Mouse (Mus musculus) ES-E14 (cell line): ENCODE measurements around the gene U90926. TPM values are rescaled to one million over a fixed set of nuclear protein-coding genes. Genes with fewer than 3 reads are reported as not detected.

ENCODE experiments used
- DNase-seq: peaks from one replicate; pipeline ENCODE4 v3.0.0-alpha.2; 2013; ENCODE audit warnings: low read depth, low spot score
- H3K27ac ChIP-seq: 2 replicates; pipeline ENCODE4 v1.5.1; 2012; ENCODE audit warnings: low read depth, mild to moderate bottlenecking, low read length, moderate library complexity, mixed read lengths; ENCODE audit not compliant: poor library complexity, insufficient read depth, severe bottlenecking
- H3K36me3 ChIP-seq: 2 replicates; pipeline ENCODE4 v1.6.1; 2012; ENCODE audit warnings: mild to moderate bottlenecking, low read length, moderate library complexity, mixed read lengths; ENCODE audit not compliant: control insufficient read depth, poor library complexity, insufficient read depth, severe bottlenecking
- H3K4me1 ChIP-seq, 2 experiments: fragments of 150-350 bp in 1 of 2; sonication (generic) in 1 of 2; 2 replicates each; pipeline ENCODE4 v1.6.1; 2012; ENCODE audit warnings: low read length in 2 of 2, mild to moderate bottlenecking in 1 of 2, mixed read lengths in 1 of 2; ENCODE audit not compliant: control insufficient read depth in 2 of 2, insufficient read depth in 2 of 2, poor library complexity in 1 of 2
- H3K4me3 ChIP-seq, 2 experiments: fragments of 150-350 bp in 1 of 2; sonication (generic) in 1 of 2; 2 replicates each; pipeline ENCODE4 v1.5.1; 2012; ENCODE audit warnings: low read length in 2 of 2, low read depth in 1 of 2, mild to moderate bottlenecking in 1 of 2, mixed read lengths in 1 of 2; ENCODE audit not compliant: insufficient read depth in 1 of 2, poor library complexity in 1 of 2, severe bottlenecking in 1 of 2
- H3K9ac ChIP-seq: 2 replicates; pipeline ENCODE4 v1.6.1; 2012; ENCODE audit warnings: low read depth, mild to moderate bottlenecking, low read length, mixed read lengths; ENCODE audit not compliant: poor library complexity, insufficient read depth, severe bottlenecking
- H3K9me3 ChIP-seq: fragments of 150-350 bp; sonication (generic); 2 replicates; pipeline ENCODE4 v1.6.1; 2012; ENCODE audit warnings: low read depth, mild to moderate bottlenecking, low read length; ENCODE audit not compliant: control insufficient read depth, insufficient read depth
- CHD2 ChIP-seq: IDR thresholded peaks from 2 replicates; pipeline ENCODE4 v1.6.1; 2014; ENCODE audit warnings: mild to moderate bottlenecking, low read depth, low read length, inconsistent platforms
- HCFC1 ChIP-seq: IDR thresholded peaks from 2 replicates; pipeline ENCODE4 v1.6.1; 2012; ENCODE audit warnings: low read length, inconsistent platforms, borderline replicate concordance; ENCODE audit not compliant: insufficient read depth
- MAFK ChIP-seq: IDR thresholded peaks from 2 replicates; pipeline ENCODE4 v1.6.1; 2014; ENCODE audit warnings: mild to moderate bottlenecking, low read depth, low read length, inconsistent platforms; ENCODE audit not compliant: insufficient read depth
- ZC3H11A ChIP-seq: IDR thresholded peaks from 2 replicates; pipeline ENCODE4 v1.6.1; 2012; ENCODE audit warnings: low read depth, mild to moderate bottlenecking, inconsistent platforms, low read length, borderline replicate concordance
- ZNF384 ChIP-seq: IDR thresholded peaks from 2 replicates; pipeline ENCODE4 v1.6.1; 2012; ENCODE audit warnings: low read depth, low read length, inconsistent platforms
- in situ Hi-C, 2 experiments: fragments of 600-800 bp; cut with MboI; formaldehyde crosslinking; loops; one replicate each; pipeline ENCODE4 v1.15.1; 2025; ENCODE audit warnings: low sequenced_read_pairs in 2 of 2, inconsistent platforms in 1 of 2; ENCODE audit not compliant: unreplicated experiment in 2 of 2
- total RNA-seq: library from RNA; depleted of rRNA; stranded (reverse); fragments of 300-350 nt; gene quantifications from 2 replicates; pipeline ENCODE4 v1.2.3, GENCODE M21; 2012; rRNA removed

U90926 gene
- total RNA-seq, 1 experiment, result not detected

DNA sequence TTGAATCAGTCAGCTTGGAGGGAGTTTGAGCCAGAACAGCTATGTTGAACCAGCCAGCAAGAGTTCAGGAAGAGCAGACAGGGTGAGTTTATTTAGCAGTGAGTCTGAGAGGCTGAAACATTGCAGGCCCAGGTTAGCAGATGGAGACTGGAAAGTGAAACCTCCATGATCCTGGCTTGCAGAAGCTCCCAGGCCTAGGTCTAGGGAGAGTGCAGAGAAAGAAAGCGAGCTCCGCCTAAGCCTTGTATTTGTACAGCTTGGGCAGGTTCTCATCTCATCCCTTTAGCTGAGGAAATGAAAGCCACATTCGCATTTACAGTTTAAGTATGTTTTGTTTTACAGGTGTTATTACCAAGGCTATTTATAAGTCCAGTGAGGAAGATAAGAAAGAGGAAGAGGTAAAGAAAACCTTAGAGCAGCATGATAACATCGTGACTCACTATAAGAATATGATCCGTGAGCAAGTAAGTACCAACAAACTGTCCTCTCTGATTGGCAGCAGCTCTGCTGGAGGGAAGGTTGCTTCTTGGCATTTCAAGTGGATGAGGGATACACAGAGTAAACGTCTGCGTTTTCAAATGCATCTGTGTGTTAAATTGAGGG lies 26.2 kb downstream of the U90926 start:
- Histone ChIP-seq H3K4me1 (no peaks in the 10 kb centered on the region), H3K27ac (no peak overlapping the region), H3K9me3 (no peaks in the 10 kb centered on the region), H3K9ac (no peak overlapping the region), H3K4me3 (no peak overlapping the region), H3K36me3 (peaks cover 25% of the 10 kb centered on the region)
- DNase-seq, result no peak
- TF ChIP-seq CHD2, result no peak
- TF ChIP-seq MAFK, result no peak
- no peak for TF ChIP-seq ZNF384
- no peak for TF ChIP-seq ZC3H11A
- no peak for TF ChIP-seq HCFC1
- in situ Hi-C loops, result no loop called here

DNA sequence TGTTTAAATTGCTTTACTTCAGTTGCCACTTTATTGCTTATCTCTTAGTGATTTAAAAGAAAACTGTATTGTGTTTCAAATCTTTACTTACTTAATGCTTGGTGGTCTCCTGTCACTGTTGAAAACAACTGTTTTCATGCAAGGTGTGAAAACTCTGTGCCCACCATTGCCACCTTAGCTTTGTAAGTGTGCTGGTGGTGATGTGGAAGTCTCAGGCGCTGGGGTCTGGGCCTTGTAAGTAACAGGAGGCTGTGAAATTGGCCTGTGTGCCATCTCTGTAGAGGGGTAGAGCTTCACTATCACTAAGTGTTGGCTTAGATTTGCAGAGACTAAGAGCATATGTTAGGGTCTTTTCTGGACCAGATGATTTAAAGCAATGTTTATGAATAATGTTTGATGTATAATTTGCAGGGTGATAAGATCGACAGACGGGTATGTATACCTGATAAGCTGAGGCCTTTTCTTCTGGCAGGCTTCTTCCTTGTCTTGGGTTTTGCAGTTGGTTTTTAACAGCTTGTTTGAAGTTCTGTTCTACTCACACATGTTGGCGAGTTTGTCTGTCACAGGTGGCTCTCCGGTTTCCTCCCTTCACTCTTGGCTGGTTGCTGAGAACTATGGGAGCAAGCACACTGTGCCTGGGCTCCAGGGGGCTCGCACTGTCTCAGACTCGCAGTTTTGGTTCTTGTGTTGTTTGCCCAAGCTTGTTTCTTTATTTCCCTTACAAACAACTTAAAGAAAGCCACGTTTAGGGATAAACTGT lies 32.0 kb downstream of the U90926 start:
- H3K36me3 ChIP-seq, result peaks cover 22% of the 10 kb centered on the region
- no peak overlapping the region for H3K27ac ChIP-seq
- no peak for DNase-seq
- H3K9ac ChIP-seq, result no peak overlapping the region
- no peaks in the 10 kb centered on the region for H3K9me3 ChIP-seq
- H3K4me3 ChIP-seq, result no peak overlapping the region
- TF ChIP-seq ZNF384 (no peak), ZC3H11A (no peak), HCFC1 (no peak), CHD2 (no peak), MAFK (no peak)
- no peaks in the 10 kb centered on the region for H3K4me1 ChIP-seq
- in situ Hi-C loops, result no loop called here

DNA sequence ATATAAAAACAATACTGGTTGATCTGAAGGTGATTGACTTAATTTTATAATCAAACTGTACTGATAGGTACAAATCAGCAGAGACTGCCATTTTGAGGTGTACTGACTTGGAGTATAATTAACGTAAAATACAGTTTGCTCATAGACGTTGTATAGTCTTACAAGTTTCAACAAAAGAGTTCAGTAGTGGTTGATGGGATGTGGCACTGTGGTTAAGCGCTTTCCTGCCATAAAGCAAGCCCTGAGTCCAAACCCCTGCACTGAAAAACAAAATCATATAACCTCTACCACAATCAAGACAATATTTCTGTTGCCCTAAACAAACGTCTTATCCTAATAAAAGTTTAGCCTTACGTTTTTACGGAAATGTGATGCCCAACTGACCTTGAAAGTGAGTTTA lies 49.2 kb downstream of the U90926 start:
- peaks cover 7% of the 10 kb centered on the region for H3K36me3 ChIP-seq
- no peak overlapping the region for H3K9ac ChIP-seq
- no peak for DNase-seq
- no peaks in the 10 kb centered on the region for H3K4me1 ChIP-seq
- H3K27ac ChIP-seq, result no peak overlapping the region
- in situ Hi-C loops, result no loop called here
- no peak for TF ChIP-seq HCFC1
- TF ChIP-seq CHD2, result no peak
- no peak overlapping the region for H3K4me3 ChIP-seq
- no peaks in the 10 kb centered on the region for H3K9me3 ChIP-seq

Other genes starting within 250 kb of the U90926 start
- gene Odaph, start 227.9 kb downstream of the U90926 start, total RNA-seq, result 0.74 and 0.89 TPM in 2 replicates
- gene Cdkl2, start 171.5 kb downstream of the U90926 start, total RNA-seq, result 5.0 and 6.4 TPM in 2 replicates
- 246 and 266 TPM in 2 replicates for gene G3bp2, start 131.7 kb downstream of the U90926 start, total RNA-seq
- gene Uso1, start 77.5 kb downstream of the U90926 start, total RNA-seq, result 40.7 and 51.6 TPM in 2 replicates
- gene Ppef2, start 40.9 kb upstream of the U90926 start, total RNA-seq, result 3.3 and 4.5 TPM in 2 replicates
- gene Naaa, start 62.8 kb upstream of the U90926 start, total RNA-seq, result 9.8 and 13.4 TPM in 2 replicates
- gene Sdad1, start 95.1 kb upstream of the U90926 start, total RNA-seq, result 63.9 and 74.0 TPM in 2 replicates
- not detected in 2 replicates for gene Cxcl9, start 112.7 kb upstream of the U90926 start, total RNA-seq
- gene Art3, start 116.4 kb upstream of the U90926 start, total RNA-seq, result 0.71 and 0.74 TPM in 2 replicates
- gene Cxcl10, start 133.5 kb upstream of the U90926 start, total RNA-seq, result 3.3 and 4.0 TPM in 2 replicates
- gene Nup54, start 219.8 kb upstream of the U90926 start, total RNA-seq, result 62.2 and 63.2 TPM in 2 replicates